8 mouse cellular contexts compared by ENCODE assay signal in genomic region chr4:115101682-115102081, GRCm38 (mm10). TPM values are rescaled to one million over a fixed set of nuclear protein-coding genes. Genes with fewer than 3 reads are reported as not detected.
DNase-seq lines count a peak whose midpoint lies in the region; ATAC-seq and TF ChIP-seq lines count a peak whose summit lies in the region.

No protein-coding gene starts in this region.

- peak; percentile 66 for DNase-seq in ES-E14 (ENCODE audit: low read depth, low spot score)
- peak; percentile 27 to 38 for DNase-seq in adrenal gland, postnatal 36 days
- peak; percentile 59 to 77 for DNase-seq in heart, postnatal 10 days
- peak; percentile 79 to 83 for DNase-seq in kidney, postnatal 4 days
- peak; percentile 88 for DNase-seq in lung, embryonic 14.5 days
- peak; percentile 39 for DNase-seq in retina, adult 2 months (ENCODE audit: low read depth, low spot score)
- DNase-seq in T-cell, adult 2 months (ENCODE audit: low spot score), result no peak

- WGBS in embryonic facial prominence, embryonic 15.5 days, result 34% methylated on average over 6 of the region's 6 CpGs
- WGBS in lung, embryonic 14.5 days, result 26% methylated on average over 6 of the region's 6 CpGs

- 0 out of 2 replicates have a peak overlapping the region, but pooled peaks have one; percentile 8 for H3K4me2 ChIP-seq in embryonic facial prominence, embryonic 15.5 days (replicated peaks)
- H3K4me2 ChIP-seq in lung, embryonic 14.5 days, result peak overlapping the region; percentile 21; the same call in 1 of the 2 replicates

- ATAC-seq in embryonic facial prominence, embryonic 15.5 days (ENCODE audit: insufficient number of reproducible peaks, low FRiP score, low TSS enrichment, low read depth), result no peak
- peak; percentile 68; the same call in 1 of the 2 replicates for ATAC-seq in lung, embryonic 14.5 days (ENCODE audit: insufficient read depth)

- peaks cover 28% of the 10 kb centered on the region for H3K27me3 ChIP-seq in embryonic facial prominence, embryonic 15.5 days
- H3K27me3 ChIP-seq in lung, embryonic 14.5 days (ENCODE audit: insufficient read depth, low read length), result no peaks in the 10 kb centered on the region

- H3K27ac ChIP-seq in ES-E14 (ENCODE audit: insufficient read depth, low read depth, low read length, poor library complexity, severe bottlenecking), result no peak overlapping the region
- H3K27ac ChIP-seq in embryonic facial prominence, embryonic 15.5 days (replicated peaks), result no peak overlapping the region
- H3K27ac ChIP-seq in lung, embryonic 14.5 days (ENCODE audit: low read depth), result no peak overlapping the region

- TF ChIP-seq CTCF in lung, embryonic 14.5 days (IDR thresholded peaks at IDR 0.05; ENCODE audit: low read depth), result peak; percentile 97

- in situ Hi-C loops in ES-E14 (cut with MboI; ENCODE audit: low sequenced_read_pairs in 2 of 2, unreplicated experiment in 2 of 2), result no loop called here

- no peaks in the 10 kb centered on the region for H3K36me3 ChIP-seq in ES-E14 (ENCODE audit: control insufficient read depth, insufficient read depth, low read length, poor library complexity, severe bottlenecking)
- no peaks in the 10 kb centered on the region for H3K36me3 ChIP-seq in embryonic facial prominence, embryonic 15.5 days
- H3K36me3 ChIP-seq in lung, embryonic 14.5 days (ENCODE audit: insufficient read depth), result no peaks in the 10 kb centered on the region

- H3K9me3 ChIP-seq in ES-E14 (ENCODE audit: control insufficient read depth, insufficient read depth, low read depth, low read length), result no peaks in the 10 kb centered on the region
- no peaks in the 10 kb centered on the region for H3K9me3 ChIP-seq in embryonic facial prominence, embryonic 15.5 days (replicated peaks)
- no peaks in the 10 kb centered on the region for H3K9me3 ChIP-seq in lung, embryonic 14.5 days (ENCODE audit: low read depth, low read length)

- intact Hi-C loops in heart, postnatal 10 days (cut with DNase I), result loop anchor here (2.0 kb wide), 1 partner anchor 609 kb away; no protein-coding TSS in a partner anchor

- no peak overlapping the region for H3K9ac ChIP-seq in ES-E14 (ENCODE audit: insufficient read depth, low read depth, low read length, poor library complexity, severe bottlenecking)
- no peak overlapping the region for H3K9ac ChIP-seq in embryonic facial prominence, embryonic 15.5 days
- H3K9ac ChIP-seq in lung, embryonic 14.5 days, result no peak overlapping the region

- no peak overlapping the region for H3K4me3 ChIP-seq in ES-E14 (ENCODE audit: insufficient read depth in 1 of 2, low read depth in 1 of 2, low read length in 2 of 2, poor library complexity in 1 of 2, severe bottlenecking in 1 of 2)
- H3K4me3 ChIP-seq in embryonic facial prominence, embryonic 15.5 days (replicated peaks), result no peak overlapping the region
- no peak overlapping the region for H3K4me3 ChIP-seq in lung, embryonic 14.5 days (ENCODE audit: low read depth, low read length)

- H3K4me1 ChIP-seq in ES-E14 (ENCODE audit: control insufficient read depth in 2 of 2, insufficient read depth in 2 of 2, low read length in 2 of 2, poor library complexity in 1 of 2), result peaks cover 0 to 8% of the 10 kb centered on the region in 2 experiments; a peak in 1 of 4 replicates
- peaks cover 3% of the 10 kb centered on the region; the same call in 1 of the 2 replicates for H3K4me1 ChIP-seq in embryonic facial prominence, embryonic 15.5 days
- H3K4me1 ChIP-seq in lung, embryonic 14.5 days (ENCODE audit: insufficient read depth), result peaks cover 3% of the 10 kb centered on the region

TF ChIP-seq in ES-E14, 5 proteins besides CTCF, POLR2A, EP300 and RAD21:
- 0 out of 2 replicates have a peak, but pooled peaks have one; percentile 30 for TF ChIP-seq MAFK (IDR thresholded peaks at IDR 0.05; ENCODE audit: insufficient read depth, low read depth, low read length)
- TF ChIP-seq HCFC1 (IDR thresholded peaks at IDR 0.05; ENCODE audit: borderline replicate concordance, insufficient read depth, low read length), result no peak
- TF ChIP-seq ZC3H11A (IDR thresholded peaks at IDR 0.05; ENCODE audit: borderline replicate concordance, low read depth, low read length), result peak; percentile 44; the same call in 1 of the 2 replicates

RNA-seq across cellular contexts. Expression of gene Pdzk1ip1, which starts 13.2 kb away (rescaled TPM):
- total RNA-seq in ES-E14 (2012; rRNA removed), result 1.1 and 1.2 TPM in 2 replicates
- not detected for total RNA-seq in adrenal gland, postnatal 36 days (2021)
- 59.3 and 69.2 TPM in 2 replicates for polyA plus RNA-seq in embryonic facial prominence, embryonic 15.5 days (2015; fragmentation: Nextera tagmentation; extraction: Ambion mirVana)
- total RNA-seq in heart, postnatal 10 days (2021), result 1 to 10 TPM in 1 of 2 experiments, under 1 TPM in 1; 0.74 to 1.5 TPM
- 13.3 and 15.0 TPM in 2 replicates for polyA plus RNA-seq in lung, embryonic 14.5 days (2014; fragmentation: Nextera tagmentation; extraction: Ambion mirVana)

RNA-seq across cellular contexts. Expression of gene Cyp4x1, which starts 32.4 kb away (rescaled TPM):
- total RNA-seq in ES-E14 (2012; rRNA removed), result 0.11 and 0.36 TPM in 2 replicates
- total RNA-seq in adrenal gland, postnatal 36 days (2021), result not detected
- polyA plus RNA-seq in embryonic facial prominence, embryonic 15.5 days (2015; fragmentation: Nextera tagmentation; extraction: Ambion mirVana), result 0.07 and 0.15 TPM in 2 replicates
- total RNA-seq in heart, postnatal 10 days (2021), result not detected
- polyA plus RNA-seq in lung, embryonic 14.5 days (2014; fragmentation: Nextera tagmentation; extraction: Ambion mirVana), result 0.04 and 0.05 TPM in 2 replicates

RNA-seq across cellular contexts. Expression of gene Tal1, which starts 45.5 kb away (rescaled TPM):
- 0.40 and 0.42 TPM in 2 replicates for total RNA-seq in ES-E14 (2012; rRNA removed)
- total RNA-seq in adrenal gland, postnatal 36 days (2021), result 1 to 10 TPM; 2.1 to 2.4 TPM
- 0.71 and 1.00 TPM in 2 replicates for polyA plus RNA-seq in embryonic facial prominence, embryonic 15.5 days (2015; fragmentation: Nextera tagmentation; extraction: Ambion mirVana)
- 1 to 10 TPM; 7.2 to 7.3 TPM for total RNA-seq in heart, postnatal 10 days (2021)
- polyA plus RNA-seq in lung, embryonic 14.5 days (2014; fragmentation: Nextera tagmentation; extraction: Ambion mirVana), result 3.3 and 3.4 TPM in 2 replicates
